Mouse (Mus musculus) kidney, embryonic 15.5 days (tissue): Measurements from ENCODE around the gene Olfr1357. TPM values are rescaled to one million over a fixed set of nuclear protein-coding genes. Genes with fewer than 3 reads are reported as not detected.

Experiments used
- polyA plus RNA-seq: library from polyadenylated mRNA; unstranded; fragments of >200 nt; fragmentation: Nextera tagmentation; extraction: Ambion mirVana; gene quantifications from 2 replicates; pipeline ENCODE4 v1.2.1, GENCODE M21; 2015

Gene Olfr1357
- polyA plus RNA-seq, 1 experiment from 2014 or later = not detected

Other genes starting within 250 kb of the Olfr1357 start
- gene Rrp1, start 205.0 kb downstream of the Olfr1357 start, polyA plus RNA-seq = 287 and 316 TPM in 2 replicates
- gene Cstb, start 192.4 kb downstream of the Olfr1357 start, polyA plus RNA-seq = 182 and 209 TPM in 2 replicates
- gene Pdxk, start 153.1 kb downstream of the Olfr1357 start, polyA plus RNA-seq = 17.2 and 20.4 TPM in 2 replicates
- not detected in 2 replicates for gene Olfr1358, start 100.6 kb downstream of the Olfr1357 start, polyA plus RNA-seq
- gene Ilvbl, start 43.7 kb downstream of the Olfr1357 start, polyA plus RNA-seq = 45.3 and 50.3 TPM in 2 replicates
- 16.7 and 18.7 TPM in 2 replicates for gene Syde1, start 26.1 kb downstream of the Olfr1357 start, polyA plus RNA-seq
- 0.27 TPM in 1 of 2 replicates, not detected in the other for gene Casp14, start 100.2 kb upstream of the Olfr1357 start, polyA plus RNA-seq
- gene Ccdc105, start 135.0 kb upstream of the Olfr1357 start, polyA plus RNA-seq = not detected in 2 replicates
- gene Slc1a6, start 162.4 kb upstream of the Olfr1357 start, polyA plus RNA-seq = 0.49 and 0.81 TPM in 2 replicates
- gene Olfr1356, start 234.1 kb upstream of the Olfr1357 start, polyA plus RNA-seq = not detected in 2 replicates